Mouse (Mus musculus) G1E (cell line): ENCODE data around the gene Cwf19l1.
A peak's percentile ranks its signal among the peaks of the same experiment; 100 is the strongest.

Experiments used
- CTCF ChIP-seq: IDR thresholded peaks from 2 replicates; pipeline ENCODE4 v1.5.1; 2012; ENCODE audit warnings: low read depth, low read length, inconsistent platforms, mixed read lengths
- GATA1 ChIP-seq: IDR thresholded peaks from 2 replicates; pipeline ENCODE4 v1.6.1; 2012; ENCODE audit warnings: borderline replicate concordance, low read length, inconsistent platforms, mixed read lengths

DNA sequence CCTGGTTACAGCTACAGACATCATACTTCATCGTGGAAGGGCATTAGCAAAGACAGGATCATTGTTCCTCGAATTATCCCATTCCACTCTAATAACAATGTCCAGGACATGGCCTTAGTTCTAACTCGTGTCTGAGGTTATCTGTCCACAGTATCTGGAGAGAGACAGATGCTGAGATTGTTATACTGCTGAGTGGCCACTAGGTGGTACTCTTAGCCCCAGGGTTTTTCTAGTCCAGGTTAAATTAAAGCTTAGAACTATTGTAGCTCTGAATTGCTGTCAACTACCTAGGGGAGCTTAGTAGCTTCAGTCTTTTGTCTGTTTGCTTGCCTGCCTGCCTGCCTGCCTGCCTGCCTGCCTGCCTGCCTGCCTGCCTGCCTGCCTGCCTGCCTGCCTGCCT, 25.8 kb upstream of the Cwf19l1 start:
- peak; percentile 60 for TF ChIP-seq CTCF
- no peak for TF ChIP-seq GATA1
